Mouse (Mus musculus) embryo, embryonic 10.5 days (tissue): Measurements from ENCODE around the gene Fam160a1.

ENCODE experiments used
- DNase-seq: peaks from one replicate; pipeline ENCODE4 v3.0.0-alpha.2; 2015; ENCODE audit warnings: low spot score

The Fam160a1 gene

GRCm38 (mm10) chr3:85633733-85634132, 183.4 kb downstream of the Fam160a1 start:
- DNase-seq: no peak

- no peak for DNase-seq
Measured at GRCm38 (mm10) chr3:85629895-85630510, 187.1 kb downstream of the Fam160a1 start.

- no peak for DNase-seq
Measured at GRCm38 (mm10) chr3:85619751-85620150, 197.3 kb downstream of the Fam160a1 start.

- DNase-seq: no peak
Measured at GRCm38 (mm10) chr3:85619345-85619744, 197.7 kb downstream of the Fam160a1 start.

- DNase-seq: no peak
Measured at GRCm38 (mm10) chr3:85618885-85619284, 198.2 kb downstream of the Fam160a1 start.

- no peak for DNase-seq
Measured at GRCm38 (mm10) chr3:85616389-85616788, 200.7 kb downstream of the Fam160a1 start.
